Mouse (Mus musculus) kidney, postnatal 4 days (tissue): ENCODE data around the gene Chd4.

Experiments
- DNase-seq, 2 experiments: peaks; one replicate each; pipeline ENCODE4 v3.0.0; 2021; ENCODE audit warnings: mixed read lengths in 2 of 2

Chd4 gene

GRCm38 (mm10) chr6:125092372-125092771, 3.4 kb upstream of the Chd4 start:
- DNase-seq, result no peak

GRCm38 (mm10) chr6:125094843-125095242, 938 bp upstream of the Chd4 start:
- DNase-seq, result no peak

GRCm38 (mm10) chr6:125096279-125096596, 457 bp downstream of the Chd4 start:
- DNase-seq, result no peak

GRCm38 (mm10) chr6:125096597-125097345, 990 bp downstream of the Chd4 start:
- DNase-seq, result peak; percentile 80 to 90

GRCm38 (mm10) chr6:125097346-125097689, 1.5 kb downstream of the Chd4 start:
- peak; percentile 48 to 65 for DNase-seq

GRCm38 (mm10) chr6:125097951-125098350, 2.2 kb downstream of the Chd4 start:
- no peak for DNase-seq

GRCm38 (mm10) chr6:125098513-125098912, 2.7 kb downstream of the Chd4 start:
- DNase-seq, result no peak

- DNase-seq, result peak; percentile 56 to 70
Observed at GRCm38 (mm10) chr6:125099421-125099971, 3.7 kb downstream of the Chd4 start.

- DNase-seq, result no peak
Observed at GRCm38 (mm10) chr6:125101444-125101843, 5.7 kb downstream of the Chd4 start.

- DNase-seq, result no peak
Observed at GRCm38 (mm10) chr6:125104223-125104622, 8.4 kb downstream of the Chd4 start.

- DNase-seq, result no peak
Observed at GRCm38 (mm10) chr6:125107705-125108104, 11.9 kb downstream of the Chd4 start.

GRCm38 (mm10) chr6:125109371-125109770, 13.6 kb downstream of the Chd4 start:
- no peak for DNase-seq

- DNase-seq, result peak; percentile 72 to 75
Observed at GRCm38 (mm10) chr6:125110927-125111326, 15.1 kb downstream of the Chd4 start.

- no peak for DNase-seq
Observed at GRCm38 (mm10) chr6:125112553-125112952, 16.8 kb downstream of the Chd4 start.

- no peak for DNase-seq
Observed at GRCm38 (mm10) chr6:125119387-125119786, 23.6 kb downstream of the Chd4 start.

GRCm38 (mm10) chr6:125128724-125129123, 32.9 kb downstream of the Chd4 start:
- no peak for DNase-seq

- peak in 1 of 2 experiments; percentile 32 for DNase-seq
Observed at GRCm38 (mm10) chr6:125129710-125130402, 34.1 kb downstream of the Chd4 start.

GRCm38 (mm10) chr6:125131302-125132156, 35.7 kb downstream of the Chd4 start, which contains the start of gene Nop2:
Gene Nop2, plus strand, starts transcription at chr6:125131909.
- DNase-seq, result peak; percentile 91 to 94

GRCm38 (mm10) chr6:125132470-125132869, 36.7 kb downstream of the Chd4 start:
- no peak for DNase-seq

- DNase-seq, result peak; percentile 67 to 73
Observed at GRCm38 (mm10) chr6:125137002-125137671, 41.4 kb downstream of the Chd4 start.

- DNase-seq, result no peak
Observed at GRCm38 (mm10) chr6:125139747-125140146, 44.0 kb downstream of the Chd4 start.

- DNase-seq, result no peak
Observed at GRCm38 (mm10) chr6:125142436-125142835, 46.7 kb downstream of the Chd4 start.

- DNase-seq, result no peak
Observed at GRCm38 (mm10) chr6:125143128-125143527, 47.3 kb downstream of the Chd4 start.
